Mouse (Mus musculus): ENCODE results near the gene Arhgef10l. TPM values are rescaled to one million over a fixed set of nuclear protein-coding genes. Genes with fewer than 3 reads are reported as not detected.
"Not testable (repeated sequence)": the region's sequence is repeated elsewhere in the genome, so short reads cannot be mapped to it uniquely, and the experiment has no call there.

Arhgef10l gene
- total RNA-seq, 2 experiments from 2014 or later: 0.07 TPM; not detected in 1

GRCm38 (mm10) chr4:140592990-140593770, 72.6 kb downstream of the Arhgef10l start:
- ATAC-seq (replicated peaks; ENCODE audit: low FRiP score, low TSS enrichment, poor library complexity, severe bottlenecking): no peak

DNA sequence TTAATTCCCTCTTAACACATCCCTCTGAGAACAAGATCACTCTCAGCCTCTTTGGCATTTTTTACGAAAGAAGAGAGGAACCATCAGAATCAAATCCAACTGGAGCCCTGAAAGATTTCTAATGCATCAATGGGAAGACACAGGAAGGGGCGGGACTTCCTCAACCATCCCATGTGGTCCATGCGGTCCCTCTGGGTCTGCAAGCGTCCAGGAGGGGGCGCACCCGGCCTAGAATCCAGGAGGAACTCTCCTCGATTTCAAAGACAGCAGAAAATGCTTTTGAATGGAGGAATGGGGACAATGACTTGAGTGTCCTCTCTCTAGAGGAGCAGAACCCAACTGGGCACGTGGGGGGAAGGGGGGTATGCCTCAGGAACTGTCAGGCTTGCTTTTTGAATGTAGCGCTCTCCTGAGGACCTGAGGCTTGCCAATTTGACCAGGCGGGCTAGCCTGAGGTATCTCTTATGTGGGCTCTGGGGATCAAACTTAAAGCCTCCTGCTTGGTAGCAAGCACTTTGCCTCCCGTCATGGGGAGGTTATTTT, 73.5 kb downstream of the Arhgef10l start:
- peak; percentile 65; the same call in 1 of the 2 replicates for ATAC-seq (replicated peaks; ENCODE audit: low FRiP score, low TSS enrichment, poor library complexity, severe bottlenecking)

DNA sequence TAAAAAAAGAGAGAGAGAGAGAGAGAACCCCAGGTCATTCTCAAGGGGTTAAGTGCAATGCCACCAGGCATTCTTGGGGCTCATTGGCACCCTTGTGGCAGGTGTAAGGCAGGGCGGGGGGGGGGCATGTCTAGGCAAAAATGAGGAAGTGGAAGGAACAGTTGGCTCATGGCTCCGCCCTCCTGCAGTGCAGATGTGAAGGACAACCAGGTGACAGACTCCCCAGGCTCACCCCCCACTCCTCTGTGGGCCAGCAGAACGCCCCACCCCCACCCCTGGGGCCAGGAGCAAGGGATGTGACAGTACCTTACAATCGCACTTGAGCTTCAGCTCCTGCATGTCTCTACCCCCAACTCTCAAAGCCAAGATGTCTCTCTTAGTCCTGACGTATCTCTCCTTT, 79.3 kb downstream of the Arhgef10l start:
- ATAC-seq (replicated peaks; ENCODE audit: low FRiP score, low TSS enrichment, poor library complexity, severe bottlenecking): no peak

DNA sequence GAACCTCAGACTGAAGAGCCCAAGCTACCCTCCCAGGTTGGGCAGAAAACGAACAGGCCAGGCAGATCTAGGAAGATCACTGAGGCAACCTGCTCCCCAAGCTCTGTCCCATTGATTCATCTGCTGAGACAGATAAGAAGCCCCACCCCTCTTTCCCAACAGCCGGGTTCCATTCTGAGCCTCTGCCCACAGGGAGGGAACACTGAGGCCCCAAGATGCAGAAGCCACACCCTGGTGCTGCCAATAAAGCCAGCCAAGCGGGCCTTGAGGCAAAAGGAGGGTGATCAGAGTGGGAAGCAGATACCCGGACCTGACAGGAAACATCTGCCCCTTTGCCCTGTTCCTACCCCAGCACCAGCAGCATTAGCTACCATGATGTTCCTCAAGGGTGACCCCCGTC, 81.6 kb downstream of the Arhgef10l start:
- ATAC-seq (replicated peaks; ENCODE audit: low FRiP score, low TSS enrichment, poor library complexity, severe bottlenecking): peak; percentile 83

- no peak for ATAC-seq (replicated peaks; ENCODE audit: low FRiP score, low TSS enrichment, poor library complexity, severe bottlenecking)
These were observed 83.3 kb downstream of the Arhgef10l start for GRCm38 (mm10) chr4:140582390-140583088.

DNA sequence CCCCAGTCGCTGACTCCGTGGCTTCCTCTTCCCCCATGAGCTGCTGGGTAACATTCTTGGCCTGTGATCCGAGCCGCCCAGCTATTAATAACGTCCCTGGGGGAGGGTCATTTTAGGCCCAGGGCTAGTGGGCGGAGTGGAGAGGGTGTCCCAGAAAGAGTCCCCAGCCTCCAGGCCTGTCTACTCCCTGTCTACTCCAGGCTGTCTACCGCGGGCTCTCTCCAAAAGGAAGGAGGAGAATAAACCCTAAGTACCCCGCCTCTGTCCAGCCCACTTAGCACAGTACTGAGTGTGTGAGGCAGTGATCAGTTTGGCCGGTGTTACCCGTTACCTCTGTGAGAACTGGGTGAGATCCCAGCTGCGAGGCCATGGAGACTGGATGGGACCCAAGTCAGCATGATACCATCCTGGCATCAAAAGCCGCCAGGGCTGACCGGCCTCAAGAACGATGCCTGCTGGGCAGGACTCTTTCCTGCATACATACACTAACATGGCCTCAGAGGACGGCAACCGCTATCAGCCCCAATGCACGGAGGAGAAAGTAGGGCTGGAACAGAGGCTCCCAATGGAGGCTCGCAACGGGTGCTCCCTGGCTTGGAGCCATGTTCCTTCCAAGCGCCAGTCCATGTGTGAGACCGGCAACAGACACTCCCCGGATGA, 84.0 kb downstream of the Arhgef10l start:
- no peak for ATAC-seq (replicated peaks; ENCODE audit: low FRiP score, low TSS enrichment, poor library complexity, severe bottlenecking)

- ATAC-seq (replicated peaks; ENCODE audit: low FRiP score, low TSS enrichment, poor library complexity, severe bottlenecking): no peak
These were observed 84.5 kb downstream of the Arhgef10l start for GRCm38 (mm10) chr4:140581341-140581729.

GRCm38 (mm10) chr4:140580866-140581265, 84.9 kb downstream of the Arhgef10l start:
- ATAC-seq (replicated peaks; ENCODE audit: low FRiP score, low TSS enrichment, poor library complexity, severe bottlenecking): no peak

DNA sequence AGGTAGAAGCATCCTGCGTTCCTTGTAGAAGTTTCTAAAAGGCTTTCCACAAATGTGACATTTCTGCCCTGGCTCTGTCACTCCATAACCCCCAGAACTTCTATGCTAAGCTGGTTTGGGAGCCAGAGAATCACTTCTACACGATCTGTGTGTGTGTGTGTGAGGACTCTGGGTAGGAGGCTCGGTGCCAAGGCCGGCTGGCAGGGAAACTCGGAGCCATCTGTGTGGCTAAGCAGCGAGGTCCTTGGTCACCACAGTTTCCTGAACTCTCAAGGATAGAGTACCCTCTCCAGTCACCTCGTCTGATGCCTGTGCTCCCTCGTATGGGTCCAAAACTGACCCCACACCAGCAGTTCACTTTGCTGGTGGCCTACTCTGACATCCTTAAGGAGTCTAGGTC, 86.2 kb downstream of the Arhgef10l start:
- no peak for ATAC-seq (replicated peaks; ENCODE audit: low FRiP score, low TSS enrichment, poor library complexity, severe bottlenecking)

DNA sequence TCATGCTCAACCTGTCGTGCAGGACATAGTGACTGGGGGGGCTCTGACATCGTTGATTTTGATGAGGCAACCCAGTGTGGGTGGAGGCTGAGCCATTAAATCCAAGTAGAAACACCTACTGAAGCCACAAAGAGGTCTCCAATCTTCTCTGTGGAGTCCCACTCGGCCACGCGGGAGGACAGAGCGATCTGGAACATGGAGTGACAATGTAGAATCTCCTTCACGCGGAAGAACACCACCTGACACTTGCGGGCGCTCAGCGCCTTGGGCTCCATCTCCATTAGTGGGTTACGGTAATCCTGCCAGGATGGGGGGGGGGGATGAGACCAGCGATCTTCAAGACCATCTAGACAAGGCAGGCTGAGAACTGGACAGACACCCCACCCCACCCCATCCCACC, 86.7 kb downstream of the Arhgef10l start:
- no peak for ATAC-seq (replicated peaks; ENCODE audit: low FRiP score, low TSS enrichment, poor library complexity, severe bottlenecking)

DNA sequence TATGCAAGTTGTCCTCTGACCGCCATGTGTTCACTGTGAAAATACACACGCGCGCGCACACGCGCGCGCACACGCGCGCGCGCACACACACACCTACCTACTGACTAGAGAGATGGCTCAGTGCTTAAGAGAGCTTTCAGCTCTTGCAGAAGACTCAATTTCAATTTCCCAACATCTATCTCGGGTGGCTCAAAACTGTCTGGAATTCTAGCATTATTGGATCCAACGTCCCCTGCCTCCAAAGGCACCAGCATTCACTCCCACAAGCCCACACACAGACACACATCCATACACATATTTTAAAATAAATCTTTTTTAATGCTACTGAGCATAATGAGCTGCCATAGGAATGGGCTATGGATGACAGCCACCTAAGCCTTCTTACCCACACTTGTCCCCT, 89.2 kb downstream of the Arhgef10l start:
- no peak for ATAC-seq (replicated peaks; ENCODE audit: low FRiP score, low TSS enrichment, poor library complexity, severe bottlenecking)

DNA sequence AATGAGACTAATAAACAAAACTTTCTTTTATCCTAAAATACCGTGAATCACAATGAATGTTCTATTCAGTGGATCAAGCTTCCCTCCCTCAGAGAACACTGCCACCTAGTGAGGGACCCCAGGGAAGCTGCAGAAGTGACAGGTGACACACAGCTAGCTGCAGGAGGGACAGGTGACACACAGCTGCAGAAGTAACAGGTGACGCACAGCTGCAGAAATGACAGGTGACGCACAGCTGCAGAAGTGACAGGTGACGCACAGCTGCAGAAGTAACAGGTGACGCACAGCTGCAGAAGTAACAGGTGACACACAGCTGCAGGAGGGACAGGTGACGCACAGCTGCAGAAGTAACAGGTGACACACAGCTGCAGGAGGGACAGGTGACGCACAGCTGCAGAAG, 90.9 kb downstream of the Arhgef10l start:
- ATAC-seq (replicated peaks; ENCODE audit: low FRiP score, low TSS enrichment, poor library complexity, severe bottlenecking): not testable (repeated sequence)

- ATAC-seq (replicated peaks; ENCODE audit: low FRiP score, low TSS enrichment, poor library complexity, severe bottlenecking): no peak
These were observed 93.4 kb downstream of the Arhgef10l start for GRCm38 (mm10) chr4:140572376-140572775.

- ATAC-seq (replicated peaks; ENCODE audit: low FRiP score, low TSS enrichment, poor library complexity, severe bottlenecking): no peak
These were observed 96.4 kb downstream of the Arhgef10l start for GRCm38 (mm10) chr4:140569394-140569793.

- ATAC-seq (replicated peaks; ENCODE audit: low FRiP score, low TSS enrichment, poor library complexity, severe bottlenecking): no peak
These were observed 97.8 kb downstream of the Arhgef10l start for GRCm38 (mm10) chr4:140567911-140568480.

DNA sequence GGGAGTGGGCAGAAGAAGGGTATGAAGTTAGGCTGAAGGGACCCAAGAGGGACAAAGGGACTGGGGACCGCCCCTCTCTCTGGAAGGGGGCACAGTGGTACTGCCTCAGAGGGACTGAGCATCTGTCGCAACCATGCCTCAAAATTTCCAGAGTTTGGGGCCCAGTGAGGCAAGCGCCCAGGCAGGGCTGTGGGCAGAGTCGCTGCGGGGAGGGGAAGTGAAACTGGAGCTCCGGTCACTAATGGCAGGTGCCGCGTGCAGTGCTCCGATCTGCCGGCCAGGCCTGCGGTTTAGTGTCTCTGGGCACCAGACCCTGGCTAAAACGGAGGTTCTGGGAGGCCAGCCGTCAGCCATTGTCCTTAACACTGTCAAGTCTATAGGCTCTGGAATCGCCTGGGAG, 99.0 kb downstream of the Arhgef10l start:
- no peak for ATAC-seq (replicated peaks; ENCODE audit: low FRiP score, low TSS enrichment, poor library complexity, severe bottlenecking)

DNA sequence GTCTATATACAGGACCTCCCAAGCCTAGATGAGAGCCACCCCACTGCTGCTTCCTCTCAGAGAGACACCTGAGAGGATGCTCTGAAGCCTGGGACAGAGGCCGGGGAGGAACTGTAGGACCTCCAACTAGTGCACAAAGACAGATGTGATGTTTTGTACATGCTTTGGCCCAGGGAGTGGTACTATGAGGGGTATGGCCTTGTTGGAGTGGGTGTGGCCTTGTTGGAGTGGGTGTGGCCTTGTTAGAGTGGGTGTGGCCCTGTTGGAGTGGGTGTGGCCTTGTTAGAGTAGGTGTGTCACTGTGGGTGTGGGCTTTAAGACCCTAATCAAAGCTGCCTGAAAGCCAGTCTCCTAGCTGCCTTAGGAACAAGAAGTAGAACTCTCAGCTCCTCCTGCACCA, 101.4 kb downstream of the Arhgef10l start:
- ATAC-seq (replicated peaks; ENCODE audit: low FRiP score, low TSS enrichment, poor library complexity, severe bottlenecking): not testable (repeated sequence)

GRCm38 (mm10) chr4:140562461-140563178, 103.2 kb downstream of the Arhgef10l start:
- ATAC-seq (replicated peaks; ENCODE audit: low FRiP score, low TSS enrichment, poor library complexity, severe bottlenecking): no peak

GRCm38 (mm10) chr4:140561744-140562143, 104.1 kb downstream of the Arhgef10l start:
- ATAC-seq (replicated peaks; ENCODE audit: low FRiP score, low TSS enrichment, poor library complexity, severe bottlenecking): no peak

Data from megakaryocyte-erythroid progenitor cell, adult 5-6 weeks (primary cell).